Mouse (Mus musculus) midbrain, embryonic 11.5 days (tissue): Measurements from ENCODE around the gene Abca7. TPM values are rescaled to one million over a fixed set of nuclear protein-coding genes. Genes with fewer than 3 reads are reported as not detected.
"Not testable (repeated sequence)": the region's sequence is repeated elsewhere in the genome, so short reads cannot be mapped to it uniquely, and the experiment has no call there.

Experiments
- ATAC-seq: fragments of 200-750 bp; cut with Nextera tagmentation; 2 replicates; pipeline ENCODE4 v1.8.0; 2017; ENCODE audit warnings: moderate TSS enrichment, moderate library complexity; ENCODE audit not compliant: low FRiP score
- DNase-seq: peaks from one replicate; pipeline ENCODE4 v3.0.0; 2015; ENCODE audit warnings: low spot score; ENCODE audit errors: missing footprints
- H3K27ac ChIP-seq: fragments of 300-500 bp; sonication (generic); 2 replicates; pipeline ENCODE4 v1.5.1; 2014; ENCODE audit warnings: low read depth, low read length
- H3K27me3 ChIP-seq: fragments of 300-500 bp; sonication (generic); 2 replicates; pipeline ENCODE4 v1.6.1; 2014; ENCODE audit warnings: mild to moderate bottlenecking, low read length, moderate library complexity, mixed read lengths; ENCODE audit not compliant: control insufficient read depth, insufficient read depth
- H3K36me3 ChIP-seq: fragments of 300-500 bp; sonication (generic); 2 replicates; pipeline ENCODE4 v1.6.1; 2014; ENCODE audit warnings: mild to moderate bottlenecking, low read length, moderate library complexity, mixed read lengths; ENCODE audit not compliant: control insufficient read depth, insufficient read depth
- H3K4me1 ChIP-seq: fragments of 300-500 bp; sonication (generic); 2 replicates; pipeline ENCODE4 v1.6.1; 2014; ENCODE audit warnings: low read length; ENCODE audit not compliant: control insufficient read depth, insufficient read depth
- H3K4me2 ChIP-seq: fragments of 300-500 bp; sonication (generic); 2 replicates; pipeline ENCODE4 v1.6.1; 2014; ENCODE audit warnings: mild to moderate bottlenecking, moderate library complexity
- H3K4me3 ChIP-seq: fragments of 300-500 bp; sonication (generic); 2 replicates; pipeline ENCODE4 v1.5.1; 2014; ENCODE audit warnings: low read depth, low read length
- H3K9ac ChIP-seq: fragments of 300-500 bp; sonication (generic); 2 replicates; pipeline ENCODE4 v1.6.1; 2014; ENCODE audit warnings: low read length
- H3K9me3 ChIP-seq: fragments of 300-500 bp; sonication (generic); 2 replicates; pipeline ENCODE4 v1.6.1; 2016; ENCODE audit warnings: low read length; ENCODE audit not compliant: control insufficient read depth
- WGBS: fragments of 180-500 bp; shearing (Covaris S2); extraction: QIAGEN DNeasy Blood & Tissue Kit; methylation state at CpG from one replicate; pipeline ENCODE4 v1.1.7; 2014; 5-methylcytosine and 5-hydroxymethylcytosine counted together
- polyA plus RNA-seq: library from polyadenylated mRNA; unstranded; fragments of >200 nt; fragmentation: Nextera tagmentation; extraction: Ambion mirVana; gene quantifications from 2 replicates; pipeline ENCODE4 v1.2.1, GENCODE M21; 2014

The Abca7 gene
- polyA plus RNA-seq, 1 experiment from 2014 or later: 2.9 TPM

- Histone ChIP-seq H3K4me3 (no peak overlapping the region), H3K9me3 (no peaks in the 10 kb centered on the region), H3K4me1 (peaks cover 39% of the 10 kb centered on the region), H3K27me3 (no peaks in the 10 kb centered on the region), H3K4me2 (no peak overlapping the region), H3K27ac (peak overlapping the region; percentile 72), H3K36me3 (no peaks in the 10 kb centered on the region), H3K9ac (peak overlapping the region; percentile 1; the same call in 1 of the 2 replicates)
- ATAC-seq: no peak
- WGBS: 10% methylated on average over 6 of the region's 6 CpGs
- peak; percentile 88 for DNase-seq
Measured at GRCm38 (mm10) chr10:80050244-80050643, 54.0 kb downstream of the Abca7 start.

DNA sequence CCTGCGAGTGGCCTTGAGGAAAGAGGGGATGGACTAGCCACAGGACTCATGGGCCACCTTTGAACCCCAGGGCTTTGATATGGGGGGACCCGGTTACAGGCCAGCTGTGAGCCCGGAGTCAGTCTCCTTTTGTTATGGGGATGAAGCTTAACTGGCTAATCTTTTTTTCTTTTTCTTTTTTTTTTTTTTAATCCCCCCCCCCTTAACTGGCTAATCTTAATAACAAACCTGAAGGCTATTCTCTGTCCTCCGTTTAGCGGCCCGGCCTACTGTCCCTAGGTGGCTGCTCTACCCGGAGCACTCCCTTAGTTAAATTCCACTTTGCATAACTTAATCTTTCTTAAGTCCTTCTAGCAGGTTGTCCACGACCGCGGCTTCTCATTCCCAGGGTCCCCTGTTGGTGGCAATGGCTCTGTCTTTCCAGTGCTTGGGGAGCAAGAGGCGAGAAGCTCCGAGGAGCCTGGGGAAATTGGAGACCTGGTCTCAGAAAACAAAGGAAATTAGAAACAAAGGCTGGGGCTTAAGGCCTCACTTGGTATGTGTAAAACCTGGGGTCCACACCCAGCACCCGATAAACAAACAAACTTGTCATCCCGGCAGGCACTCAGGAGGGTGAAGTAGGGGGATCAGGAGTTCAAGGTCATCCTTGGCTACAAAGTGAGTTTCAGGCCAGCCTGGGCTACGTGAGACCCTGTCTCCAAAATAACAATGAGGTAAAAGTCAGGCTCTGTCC is 54.8 kb downstream of the Abca7 start:
- H3K9me3 ChIP-seq: no peaks in the 10 kb centered on the region
- peak; percentile 92 for DNase-seq
- 6% methylated on average over 15 of the region's 15 CpGs for WGBS
- no peaks in the 10 kb centered on the region for H3K27me3 ChIP-seq
- no peaks in the 10 kb centered on the region for H3K36me3 ChIP-seq
- H3K27ac ChIP-seq: peak overlapping the region; percentile 72
- no peak overlapping the region for H3K4me3 ChIP-seq
- no peak for ATAC-seq
- peaks cover 45% of the 10 kb centered on the region for H3K4me1 ChIP-seq
- H3K9ac ChIP-seq: no peak overlapping the region
- H3K4me2 ChIP-seq: no peak overlapping the region

GRCm38 (mm10) chr10:80051618-80052373 is 55.5 kb downstream of the Abca7 start:
- DNase-seq (no peak), ATAC-seq (no peak)
- Histone ChIP-seq H3K27ac (peak overlapping the region; percentile 55; the same call in 1 of the 2 replicates), H3K9me3 (no peaks in the 10 kb centered on the region), H3K4me2 (no peak overlapping the region), H3K9ac (no peak overlapping the region), H3K36me3 (0 out of 2 replicates have a peak, but pooled peaks cover 3% of the 10 kb centered on the region), H3K27me3 (no peaks in the 10 kb centered on the region), H3K4me3 (no peak overlapping the region), H3K4me1 (peaks cover 45% of the 10 kb centered on the region)
- WGBS: 9% methylated on average over 13 of the region's 14 CpGs

DNA sequence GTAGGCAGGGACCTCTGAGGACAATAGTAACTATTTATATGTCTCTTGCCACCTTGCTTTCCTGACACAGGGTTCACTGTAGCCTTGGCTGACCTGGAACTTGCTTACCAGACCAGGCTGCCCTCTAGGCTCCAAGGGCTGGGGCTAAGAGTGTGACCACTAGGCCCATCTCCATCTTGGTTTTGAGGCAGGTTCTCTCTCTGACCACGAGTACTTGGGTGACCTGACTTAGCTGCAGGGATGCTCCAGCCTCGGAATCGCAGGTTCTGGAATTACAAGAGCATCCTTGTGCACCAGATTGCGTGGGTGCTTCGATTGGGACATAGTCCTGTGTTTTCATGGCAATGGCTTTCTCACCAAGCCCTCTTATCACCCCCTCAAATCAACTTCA is 56.1 kb downstream of the Abca7 start:
- WGBS: 83% methylated on average over 5 of the region's 5 CpGs
- Histone ChIP-seq H3K27ac (peak overlapping the region; percentile 25; the same call in 1 of the 2 replicates), H3K36me3 (0 out of 2 replicates have a peak, but pooled peaks cover 3% of the 10 kb centered on the region), H3K27me3 (no peaks in the 10 kb centered on the region), H3K9ac (no peak overlapping the region), H3K9me3 (no peaks in the 10 kb centered on the region), H3K4me1 (peaks cover 42% of the 10 kb centered on the region), H3K4me2 (no peak overlapping the region), H3K4me3 (no peak overlapping the region)
- DNase-seq (no peak), ATAC-seq (no peak)

DNA sequence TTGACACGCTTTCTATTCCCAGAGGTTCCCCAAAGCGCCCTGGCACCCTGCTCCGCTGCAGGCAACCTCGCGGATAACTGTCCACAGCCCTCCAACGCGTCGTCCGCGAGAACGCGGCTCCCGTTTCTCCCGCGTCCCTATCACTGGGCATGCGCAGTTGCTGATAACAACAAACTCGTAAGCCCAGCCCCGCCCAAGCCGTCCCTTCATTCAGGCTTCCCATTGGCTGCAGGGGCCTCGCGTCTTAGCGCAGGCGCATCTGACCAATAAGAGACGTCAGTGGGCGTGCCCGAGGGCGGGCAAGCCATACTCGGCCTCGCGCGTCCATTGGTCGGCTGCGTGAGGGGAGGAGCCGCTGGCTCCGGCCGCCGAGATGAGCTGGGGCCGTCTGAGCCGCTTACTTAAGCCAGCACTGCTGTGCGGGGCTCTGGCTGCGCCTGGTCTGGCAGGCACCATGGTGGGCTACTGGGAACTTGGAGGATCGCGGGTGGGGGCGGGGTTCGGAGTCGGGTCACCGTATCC is 57.0 kb downstream of the Abca7 start:
- Histone ChIP-seq H3K27me3 (no peaks in the 10 kb centered on the region), H3K9me3 (no peaks in the 10 kb centered on the region), H3K27ac (peak overlapping the region; percentile 96), H3K4me1 (peaks cover 33% of the 10 kb centered on the region), H3K9ac (peak overlapping the region; percentile 93), H3K4me2 (peak overlapping the region; percentile 78), H3K36me3 (0 out of 2 replicates have a peak, but pooled peaks cover 3% of the 10 kb centered on the region), H3K4me3 (peak overlapping the region; percentile 84)
- DNase-seq: peak; percentile 99
- WGBS: under 1% methylated on average over 47 of the region's 47 CpGs
- peak; percentile 97 for ATAC-seq

DNA sequence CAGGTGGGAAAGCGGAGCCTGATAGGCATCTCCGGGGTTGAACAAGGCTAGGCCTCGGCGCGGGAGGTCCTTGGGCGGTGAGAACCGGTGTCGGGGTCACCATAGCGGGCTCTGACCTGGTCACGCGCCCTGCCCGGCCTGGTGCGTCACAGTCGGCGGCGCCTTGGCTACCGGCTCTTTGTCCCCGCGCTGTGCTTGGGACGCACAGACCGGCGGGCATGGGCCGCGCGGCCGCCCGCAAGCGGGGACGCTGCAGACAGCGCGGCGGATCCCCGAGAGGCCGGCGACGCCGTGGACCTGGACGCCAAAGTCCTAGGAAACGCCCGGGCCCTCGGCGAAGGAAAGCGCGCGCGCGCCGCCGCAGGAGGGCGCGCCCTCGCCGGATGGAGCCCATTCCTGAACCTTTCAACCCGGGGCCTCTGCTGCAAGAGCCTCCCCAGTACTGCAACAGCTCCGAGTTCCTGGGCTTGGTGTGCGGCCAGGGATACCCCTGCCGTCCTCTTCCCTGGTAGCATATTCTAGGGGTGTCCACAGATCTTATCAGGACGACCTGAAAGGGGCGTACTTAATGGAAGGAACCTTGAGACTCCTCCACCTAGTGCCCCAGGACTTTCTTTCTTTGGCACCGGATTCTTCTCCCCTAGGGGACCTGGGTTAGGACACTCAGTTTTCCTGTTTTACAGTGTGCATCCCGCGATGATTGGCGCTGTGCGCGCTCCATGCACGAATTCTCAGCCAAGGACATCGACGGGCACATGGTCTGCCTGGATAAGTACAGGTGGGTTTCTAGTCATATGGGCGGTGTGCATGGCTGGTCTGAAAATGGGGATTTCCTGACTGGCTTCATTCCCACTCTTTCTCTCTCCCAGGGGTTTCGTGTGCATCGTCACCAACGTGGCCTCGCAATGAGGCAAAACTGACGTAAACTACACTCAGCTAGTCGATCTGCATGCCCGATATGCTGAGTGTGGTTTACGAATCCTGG is 57.8 kb downstream of the Abca7 start:
- Histone ChIP-seq H3K4me3 (peak overlapping the region; percentile 84), H3K9ac (peak overlapping the region; percentile 93), H3K27ac (peak overlapping the region; percentile 96), H3K4me1 (peaks cover 29% of the 10 kb centered on the region), H3K4me2 (peak overlapping the region; percentile 78), H3K36me3 (0 out of 2 replicates have a peak, but pooled peaks cover 3% of the 10 kb centered on the region), H3K9me3 (no peaks in the 10 kb centered on the region), H3K27me3 (no peaks in the 10 kb centered on the region)
- 3% methylated on average over 77 of the region's 77 CpGs for WGBS
- ATAC-seq (peak; percentile 61), DNase-seq (peak; percentile 97)

- H3K4me1 ChIP-seq: peaks cover 29% of the 10 kb centered on the region
- not testable (repeated sequence) for H3K27ac ChIP-seq, DNase-seq, H3K36me3 ChIP-seq, H3K27me3 ChIP-seq, ATAC-seq, H3K9me3 ChIP-seq
- H3K4me2 ChIP-seq: peak overlapping the region; percentile 78
- H3K4me3 ChIP-seq: peak overlapping the region; percentile 84
- 39% methylated on average over 2 of the region's 3 CpGs for WGBS
- H3K9ac ChIP-seq: peak overlapping the region; percentile 93
Measured at GRCm38 (mm10) chr10:80054911-80055310, 58.6 kb downstream of the Abca7 start.

- Histone ChIP-seq H3K27me3 (no peaks in the 10 kb centered on the region), H3K27ac (no peak overlapping the region), H3K9ac (peak overlapping the region; percentile 93), H3K36me3 (0 out of 2 replicates have a peak, but pooled peaks cover 3% of the 10 kb centered on the region), H3K4me2 (peak overlapping the region; percentile 78), H3K9me3 (no peaks in the 10 kb centered on the region), H3K4me1 (peaks cover 26% of the 10 kb centered on the region), H3K4me3 (peak overlapping the region; percentile 84; the same call in 1 of the 2 replicates)
- DNase-seq (no peak), ATAC-seq (no peak)
- WGBS: 81% methylated on average over 5 of the region's 5 CpGs
Measured at GRCm38 (mm10) chr10:80055364-80055763, 59.1 kb downstream of the Abca7 start.
